Mouse (Mus musculus) limb, embryonic 11.5 days (tissue): Measurements from ENCODE around the gene Tas2r143. TPM values are rescaled to one million over a fixed set of nuclear protein-coding genes. Genes with fewer than 3 reads are reported as not detected.
A peak's percentile ranks its signal among the peaks of the same experiment; 100 is the strongest.

ENCODE experiments used
- ATAC-seq: fragments of 200-750 bp; cut with Nextera tagmentation; 2 replicates; pipeline ENCODE4 v1.8.0; 2017; ENCODE audit warnings: low read depth; ENCODE audit not compliant: insufficient number of reproducible peaks, low FRiP score, low TSS enrichment
- DNase-seq: peaks from one replicate; pipeline ENCODE4 v3.0.0-alpha.2; 2015; ENCODE audit warnings: low spot score
- H3K27ac ChIP-seq: fragments of 300-500 bp; sonication (generic); replicated peaks from 2 replicates; pipeline ENCODE4 v1.5.1; 2014; ENCODE audit warnings: low read depth, mild to moderate bottlenecking, low read length
- H3K27me3 ChIP-seq: fragments of 300-500 bp; sonication (generic); 2 replicates; pipeline ENCODE4 v1.6.1; 2014; ENCODE audit warnings: mild to moderate bottlenecking, low read length, mixed read lengths; ENCODE audit not compliant: control insufficient read depth, insufficient read depth
- H3K36me3 ChIP-seq: fragments of 300-500 bp; sonication (generic); 2 replicates; pipeline ENCODE4 v1.6.1; 2014; ENCODE audit warnings: mild to moderate bottlenecking, low read length, moderate library complexity, mixed read lengths; ENCODE audit not compliant: control insufficient read depth, insufficient read depth
- H3K4me1 ChIP-seq: fragments of 300-500 bp; sonication (generic); 2 replicates; pipeline ENCODE4 v1.6.1; 2014; ENCODE audit warnings: low read length, mixed read lengths; ENCODE audit not compliant: control insufficient read depth, insufficient read depth
- H3K4me2 ChIP-seq: fragments of 300-500 bp; sonication (generic); 2 replicates; pipeline ENCODE4 v1.6.1; 2014; ENCODE audit warnings: low read depth, mild to moderate bottlenecking, moderate library complexity; ENCODE audit not compliant: severe bottlenecking
- H3K4me3 ChIP-seq: fragments of 300-500 bp; sonication (generic); 2 replicates; pipeline ENCODE4 v1.5.1; 2014; ENCODE audit warnings: low read depth, low read length
- H3K9ac ChIP-seq: fragments of 300-500 bp; sonication (generic); 2 replicates; pipeline ENCODE4 v1.6.1; 2014; ENCODE audit warnings: mild to moderate bottlenecking, low read length
- H3K9me3 ChIP-seq: fragments of 300-500 bp; sonication (generic); 2 replicates; pipeline ENCODE4 v1.6.1; 2016; ENCODE audit warnings: low read length; ENCODE audit not compliant: control insufficient read depth
- WGBS: fragments of 180-500 bp; shearing (Covaris S2); extraction: QIAGEN DNeasy Blood & Tissue Kit; methylation state at CpG from one replicate; pipeline ENCODE4 v1.1.7; 2014; 5-methylcytosine and 5-hydroxymethylcytosine counted together
- polyA plus RNA-seq: library from polyadenylated mRNA; unstranded; fragments of >200 nt; fragmentation: Nextera tagmentation; extraction: Ambion mirVana; gene quantifications from 2 replicates; pipeline ENCODE4 v1.2.1, GENCODE M21; 2014

The Tas2r143 gene
- polyA plus RNA-seq, 1 experiment from 2014 or later, result not detected

DNA sequence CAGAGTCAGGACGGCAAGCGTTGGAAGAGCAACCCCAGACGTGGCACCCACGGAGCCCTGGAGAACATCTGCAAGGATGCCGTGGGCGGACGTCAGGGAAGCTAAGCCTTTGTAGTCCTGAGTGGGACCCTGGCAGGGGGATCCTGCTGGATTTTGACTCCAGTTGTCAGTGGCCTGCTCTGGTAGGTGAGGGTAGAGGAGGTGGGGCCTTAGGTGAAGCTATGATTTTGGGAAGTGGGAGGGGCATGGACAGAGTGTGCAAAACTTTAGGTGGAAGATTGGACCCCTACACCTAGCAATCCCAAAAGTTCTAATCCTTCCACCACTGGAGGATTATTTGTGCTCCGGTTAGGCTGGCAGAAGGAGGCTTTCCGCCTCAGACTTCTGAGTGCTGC, 27.6 kb upstream of the Tas2r143 start:
- H3K36me3 ChIP-seq, result no peaks in the 10 kb centered on the region
- H3K9me3 ChIP-seq, result no peaks in the 10 kb centered on the region
- H3K9ac ChIP-seq, result no peak overlapping the region; the same call in 1 of the 2 replicates
- no peak overlapping the region for H3K27ac ChIP-seq
- no peak for DNase-seq
- H3K4me3 ChIP-seq, result peak overlapping the region; percentile 48
- H3K4me2 ChIP-seq, result peak overlapping the region; percentile 89
- peak; percentile 52 for ATAC-seq
- WGBS, result 13% methylated on average over 9 of the region's 9 CpGs
- no peaks in the 10 kb centered on the region for H3K27me3 ChIP-seq
- H3K4me1 ChIP-seq, result peaks cover 7% of the 10 kb centered on the region; the same call in 1 of the 2 replicates

DNA sequence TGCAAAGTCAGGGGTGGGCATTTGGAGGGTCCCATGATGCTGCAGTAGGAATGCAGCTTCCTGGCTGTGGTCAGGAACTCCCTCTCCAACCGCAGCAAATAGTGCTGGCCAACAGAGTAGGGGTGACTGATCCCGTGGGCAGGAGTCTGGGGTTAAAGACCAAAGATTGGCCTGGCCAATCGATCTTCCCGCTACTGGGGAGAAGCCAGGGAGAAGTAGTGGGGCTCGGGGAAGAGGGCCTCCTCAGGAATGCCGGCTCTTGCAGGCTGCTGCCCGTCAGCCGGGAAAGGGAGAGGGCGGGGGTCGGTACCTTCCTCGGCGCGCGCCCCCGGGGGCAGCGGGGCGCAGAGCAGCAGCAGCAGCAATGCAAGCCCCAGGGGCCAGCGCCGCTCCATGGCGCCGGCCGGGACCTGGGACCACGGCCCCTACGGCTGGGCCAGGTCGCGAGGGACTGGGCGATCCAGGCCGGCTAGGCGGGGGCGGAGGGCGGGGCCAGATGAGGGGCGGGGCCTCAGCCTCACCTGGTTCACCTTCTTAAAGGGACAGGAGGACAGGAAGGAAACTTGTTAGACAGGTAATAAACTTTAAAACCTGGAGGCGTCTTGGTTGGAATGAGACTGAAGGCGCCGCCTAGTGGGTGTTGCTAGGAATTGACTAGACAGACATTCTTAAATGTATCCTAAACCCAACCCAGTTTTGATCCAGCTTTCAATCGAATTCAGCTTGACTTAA, 27.1 kb upstream of the Tas2r143 start, which contains the start of gene Epha1:
Epha1 (minus strand) TSS at position 453 of the 732 bp plus-strand sequence.
- Histone ChIP-seq H3K9me3 (no peaks in the 10 kb centered on the region), H3K36me3 (no peaks in the 10 kb centered on the region), H3K9ac (peak within 1 kb of the TSS; percentile 56), H3K4me2 (peak within 1 kb of the TSS; percentile 89), H3K27me3 (no peaks in the 10 kb centered on the region), H3K4me3 (peak within 1 kb of the TSS; percentile 48), H3K4me1 (peaks cover 7% of the 10 kb centered on the region; the same call in 1 of the 2 replicates), H3K27ac (0 out of 2 replicates have a peak within 1 kb of the TSS, but pooled peaks have one; percentile 26)
- DNase-seq (peak; percentile 81), ATAC-seq (peak; percentile 74)
- under 1% methylated on average over 29 of the region's 36 CpGs for WGBS

DNA sequence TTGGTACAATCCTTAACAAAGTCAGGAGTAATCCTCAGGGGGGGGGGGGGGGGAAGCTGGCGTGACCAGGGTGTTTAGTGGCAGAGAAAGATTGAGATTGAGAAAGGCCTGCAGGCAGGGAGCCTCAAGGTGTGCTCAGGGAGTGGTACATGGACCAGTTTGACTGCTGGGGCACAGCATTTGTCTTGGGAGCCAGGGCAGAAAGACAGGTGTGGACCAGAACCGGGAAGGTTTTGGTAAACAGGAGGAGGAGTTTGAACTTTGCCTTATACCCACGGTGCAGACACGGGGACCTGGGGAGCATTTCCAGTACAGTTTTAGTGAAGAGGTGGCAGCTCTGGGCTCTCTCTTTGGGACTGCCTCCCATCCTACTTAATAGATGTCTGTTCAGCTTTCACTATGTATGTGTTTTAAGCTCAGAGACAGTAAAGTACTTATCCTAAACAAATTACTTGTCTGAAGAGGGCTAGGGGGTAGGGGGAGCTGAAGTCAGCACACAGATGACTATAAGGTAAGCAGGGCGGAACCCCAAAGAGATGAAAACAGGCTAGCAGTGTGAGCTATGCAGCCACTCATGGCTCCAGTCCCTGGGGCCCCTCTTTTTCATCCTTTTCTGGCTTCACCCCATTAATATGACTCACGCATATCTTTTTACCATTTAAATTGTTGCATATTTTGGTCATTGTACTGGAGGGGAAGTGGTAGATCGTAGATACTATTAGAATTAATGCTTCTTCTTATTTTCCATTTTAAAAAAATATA, 26.2 kb upstream of the Tas2r143 start:
- Histone ChIP-seq H3K9me3 (no peaks in the 10 kb centered on the region), H3K36me3 (no peaks in the 10 kb centered on the region), H3K4me1 (peaks cover 7% of the 10 kb centered on the region; the same call in 1 of the 2 replicates), H3K4me2 (peak overlapping the region; percentile 89), H3K4me3 (peak overlapping the region; percentile 48; the same call in 1 of the 2 replicates), H3K9ac (no peak overlapping the region), H3K27me3 (no peaks in the 10 kb centered on the region), H3K27ac (no peak overlapping the region)
- WGBS, result 50% methylated on average over 6 of the region's 7 CpGs
- no peak for ATAC-seq
- DNase-seq, result no peak

DNA sequence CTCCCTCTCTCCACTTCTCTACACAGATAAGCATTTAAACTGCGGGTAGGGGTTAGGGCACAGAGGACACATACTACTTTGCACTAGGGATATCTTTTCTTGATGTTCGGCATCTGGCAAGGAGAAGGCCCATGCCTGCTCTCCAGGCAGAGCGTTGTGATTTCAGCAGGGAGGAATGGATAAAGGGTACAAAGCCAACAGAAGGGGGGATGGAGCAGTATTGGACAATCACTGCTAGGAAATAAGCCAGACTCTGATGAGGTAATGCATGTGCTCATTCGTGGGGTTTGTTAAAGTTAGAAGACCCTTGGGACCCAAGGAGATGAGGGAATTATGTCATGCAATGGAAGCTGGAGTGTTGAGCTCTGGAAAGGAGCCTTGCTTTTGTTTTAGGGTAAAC, 25.3 kb upstream of the Tas2r143 start:
- no peak overlapping the region for H3K4me3 ChIP-seq
- ATAC-seq (no peak), DNase-seq (no peak)
- H3K4me2 ChIP-seq, result no peak overlapping the region
- H3K27ac ChIP-seq, result no peak overlapping the region
- H3K9me3 ChIP-seq, result no peaks in the 10 kb centered on the region
- H3K9ac ChIP-seq, result no peak overlapping the region
- no peaks in the 10 kb centered on the region for H3K27me3 ChIP-seq
- no peaks in the 10 kb centered on the region for H3K36me3 ChIP-seq
- peaks cover 7% of the 10 kb centered on the region; the same call in 1 of the 2 replicates for H3K4me1 ChIP-seq
- WGBS, result 89% methylated on average over 4 of the region's 4 CpGs

DNA sequence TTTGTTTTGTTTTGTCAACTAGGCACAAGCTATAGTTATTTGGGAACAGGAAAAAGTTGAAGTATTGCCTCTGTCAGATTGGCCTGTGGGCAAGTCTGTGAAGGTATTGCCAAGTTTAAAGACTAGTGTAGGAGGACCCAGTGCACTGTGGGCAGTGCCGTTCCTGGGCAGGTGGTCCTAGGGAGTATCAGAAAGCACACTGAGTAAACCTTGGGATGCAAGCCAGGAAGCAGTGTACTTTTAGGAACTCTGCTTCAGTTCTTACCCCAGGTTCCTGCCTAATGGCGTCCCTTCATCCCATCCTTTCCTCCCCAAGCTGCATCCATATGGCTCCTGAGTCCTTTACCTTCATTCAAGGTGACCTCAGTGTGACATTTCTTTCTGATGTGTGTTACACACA, 24.9 kb upstream of the Tas2r143 start:
- Histone ChIP-seq H3K4me3 (no peak overlapping the region), H3K9ac (no peak overlapping the region), H3K9me3 (no peaks in the 10 kb centered on the region), H3K36me3 (no peaks in the 10 kb centered on the region), H3K27me3 (no peaks in the 10 kb centered on the region), H3K4me2 (no peak overlapping the region), H3K4me1 (peaks cover 4% of the 10 kb centered on the region; the same call in 1 of the 2 replicates), H3K27ac (no peak overlapping the region)
- DNase-seq (no peak), ATAC-seq (no peak)
- 82% methylated on average over 2 of the region's 2 CpGs for WGBS

DNA sequence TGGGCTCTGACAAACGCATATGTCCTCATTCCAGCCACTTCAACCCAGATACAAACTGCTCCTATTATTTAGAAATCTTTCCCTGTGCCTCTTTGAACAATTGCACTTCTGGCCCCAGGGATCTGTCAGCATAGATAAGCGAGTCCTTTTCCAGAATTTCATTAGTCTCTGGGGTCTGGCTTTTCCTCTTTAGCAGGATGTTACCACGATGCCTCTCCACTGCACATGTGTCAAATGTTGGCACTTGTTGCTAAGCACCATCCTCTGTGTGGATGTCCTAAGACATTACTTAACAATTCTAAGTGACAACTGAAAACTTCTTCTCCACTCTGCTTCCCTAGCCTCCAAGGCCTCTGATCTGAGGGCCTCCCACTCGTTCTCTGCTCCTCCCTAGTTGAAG, 24.0 kb upstream of the Tas2r143 start:
- no peaks in the 10 kb centered on the region for H3K36me3 ChIP-seq
- WGBS, result 44% methylated on average over 4 of the region's 4 CpGs
- no peak overlapping the region for H3K4me3 ChIP-seq
- no peak for ATAC-seq
- peaks cover 4% of the 10 kb centered on the region; the same call in 1 of the 2 replicates for H3K4me1 ChIP-seq
- DNase-seq, result no peak
- H3K4me2 ChIP-seq, result no peak overlapping the region
- H3K27me3 ChIP-seq, result no peaks in the 10 kb centered on the region
- H3K9ac ChIP-seq, result no peak overlapping the region
- H3K27ac ChIP-seq, result no peak overlapping the region
- H3K9me3 ChIP-seq, result no peaks in the 10 kb centered on the region

DNA sequence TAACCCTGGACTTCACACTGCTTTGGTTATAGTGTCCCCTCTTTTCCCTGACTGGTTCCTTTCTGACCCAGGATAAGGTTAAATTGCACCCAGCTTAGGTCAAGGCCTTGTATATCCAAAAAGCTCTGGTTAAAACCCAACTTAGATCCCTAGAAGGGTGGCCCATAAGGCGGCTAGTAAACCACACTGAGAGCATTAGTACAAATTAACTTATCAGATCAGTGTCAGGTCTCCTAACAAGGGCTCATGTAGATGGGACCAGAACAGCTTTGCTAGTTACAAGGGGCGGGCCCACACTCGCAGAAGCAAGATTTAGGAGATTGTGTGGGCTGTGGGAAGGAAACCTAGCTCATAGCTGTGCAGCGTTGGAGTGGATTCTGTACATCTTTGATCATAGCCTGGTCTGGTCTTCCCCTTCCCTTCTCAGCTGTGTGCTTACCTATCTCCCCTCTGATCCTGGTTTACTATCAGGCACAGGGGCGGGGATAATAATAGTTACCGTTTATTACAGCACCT, 23.5 kb upstream of the Tas2r143 start:
- ATAC-seq (no peak), DNase-seq (no peak)
- 62% methylated on average over 6 of the region's 6 CpGs for WGBS
- Histone ChIP-seq H3K9me3 (no peaks in the 10 kb centered on the region), H3K27ac (no peak overlapping the region), H3K4me2 (no peak overlapping the region), H3K4me3 (no peak overlapping the region), H3K36me3 (no peaks in the 10 kb centered on the region), H3K27me3 (no peaks in the 10 kb centered on the region), H3K4me1 (peaks cover 4% of the 10 kb centered on the region), H3K9ac (no peak overlapping the region)

DNA sequence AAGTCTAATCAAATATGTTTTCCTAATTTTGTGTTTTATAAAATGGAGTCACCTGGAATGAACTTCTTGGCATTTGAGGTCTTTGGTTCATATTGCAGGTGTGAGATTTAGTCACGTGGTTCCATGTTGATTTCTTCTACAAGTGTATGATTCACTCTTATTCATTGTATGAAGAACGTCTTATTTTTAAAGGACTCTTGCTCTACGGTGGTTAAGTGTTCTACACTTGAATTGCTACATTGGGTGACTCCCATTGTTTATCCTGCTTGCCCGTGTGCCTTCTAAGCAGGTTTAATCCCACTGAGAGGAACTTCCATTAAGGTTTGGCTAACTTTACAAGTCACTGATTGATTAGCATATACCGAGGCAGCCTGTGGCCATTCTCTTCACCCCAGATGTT, 22.8 kb upstream of the Tas2r143 start:
- no peak overlapping the region for H3K4me2 ChIP-seq
- 79% methylated on average over 5 of the region's 5 CpGs for whole genome bisulfite sequencing

More for the DNA sequence above, 22.8 kb upstream of the Tas2r143 start:
- Histone ChIP-seq H3K9ac (no peak overlapping the region), H3K27ac (no peak overlapping the region), H3K27me3 (no peaks in the 10 kb centered on the region), H3K4me1 (peaks cover 6% of the 10 kb centered on the region), H3K36me3 (no peaks in the 10 kb centered on the region), H3K9me3 (no peaks in the 10 kb centered on the region), H3K4me3 (no peak overlapping the region)
- ATAC-seq, result no peak
- DNase-seq, result no peak
